Mouse (Mus musculus): ENCODE results near the gene Abhd14a. TPM values are rescaled to one million over a fixed set of nuclear protein-coding genes. Genes with fewer than 3 reads are reported as not detected.

The Abhd14a gene
- polyA plus RNA-seq, 2 experiments, result 14.3 to 16.4 TPM

DNA sequence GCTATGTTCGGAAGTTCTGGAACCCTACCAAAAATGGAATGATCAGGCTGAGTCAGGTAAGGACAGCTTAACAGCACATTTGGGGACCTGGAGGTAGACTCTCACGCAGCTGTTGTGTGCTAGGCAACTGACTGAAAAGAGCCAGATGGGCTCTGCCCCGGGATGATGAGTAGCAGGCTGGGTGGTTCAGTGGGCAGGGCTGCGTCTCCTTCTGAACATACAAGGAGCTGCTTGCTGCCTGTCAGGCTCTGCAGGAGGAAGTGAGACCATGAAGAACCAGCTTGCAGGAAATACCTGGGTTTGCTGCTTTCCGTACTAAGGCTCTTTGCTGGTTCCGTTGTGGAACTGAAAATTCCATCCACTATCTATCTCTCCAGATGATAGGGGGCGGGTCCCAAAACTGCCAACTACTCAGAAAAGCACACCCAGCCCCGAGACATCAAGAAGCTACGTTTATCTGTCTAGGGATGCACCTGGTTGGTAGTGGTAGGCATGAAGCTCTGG lies 36.3 kb downstream of the Abhd14a start:
- Histone ChIP-seq H3K4me3 (ENCODE audit: insufficient read depth in 1 of 2, low read depth in 2 of 2, low read length in 2 of 2) (peak overlapping the region; percentile 4 to 17; a peak in 2 of 4 replicates), H3K4me1 (replicated peaks; ENCODE audit: control insufficient read depth in 2 of 2, insufficient read depth in 2 of 2, low read length in 1 of 2) (peaks cover 13 to 27% of the 10 kb centered on the region in 2 experiments), H3K36me3 (replicated peaks; ENCODE audit: control insufficient read depth, insufficient read depth, low read depth) (no peaks in the 10 kb centered on the region), H3K9ac (replicated peaks) (peak overlapping the region; percentile 38), H3K9me3 (ENCODE audit: control insufficient read depth, low read length) (no peaks in the 10 kb centered on the region), H3K4me2 (ENCODE audit: low read depth) (peak overlapping the region; percentile 57), H3K27me3 (ENCODE audit: control insufficient read depth, insufficient read depth, low read length) (no peaks in the 10 kb centered on the region), H3K27ac (peak overlapping the region; percentile 38)
- DNase-seq (ENCODE audit: low read depth in 3 of 3, low spot score in 3 of 3) (peak in 1 of 3 experiments; percentile 80), ATAC-seq (ENCODE audit: insufficient read depth) (peak; percentile 93)
- 12% methylated on average over 9 of the region's 9 CpGs for WGBS (ENCODE audit: insufficient replicate concordance)
- TF ChIP-seq CTCF (IDR thresholded peaks at IDR 0.05; ENCODE audit: low read depth), result 0 out of 2 replicates have a peak, but pooled peaks have one; percentile 8
- TF ChIP-seq EP300 (IDR thresholded peaks at IDR 0.05; ENCODE audit: low read depth), result peak; percentile 80

DNA sequence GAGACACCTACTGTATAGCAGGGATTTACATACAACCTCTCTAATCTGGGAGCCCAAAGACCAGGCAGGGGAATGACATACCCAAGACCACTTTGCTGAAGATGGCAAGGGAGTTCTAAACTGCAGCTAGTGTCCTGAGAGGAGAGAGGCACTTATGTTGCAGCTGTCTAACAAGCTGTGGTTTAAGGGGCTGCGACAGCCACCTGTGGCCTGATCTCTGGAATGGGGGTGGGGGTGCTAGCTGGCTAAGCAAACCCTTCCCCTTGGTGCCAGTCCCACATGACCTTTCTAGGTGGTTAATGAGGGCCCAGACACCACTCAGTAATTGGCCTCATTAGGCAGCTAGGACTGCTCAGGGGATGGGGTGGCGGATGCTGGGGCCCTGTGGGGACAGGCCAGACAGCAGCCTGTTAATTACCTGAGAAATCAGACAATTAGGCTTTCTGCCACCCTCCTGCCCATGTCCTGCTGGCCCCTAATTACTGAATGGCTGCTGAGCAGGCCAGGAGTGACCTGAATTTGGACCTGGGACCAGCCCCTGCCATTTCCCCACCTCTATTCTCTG lies 37.3 kb downstream of the Abhd14a start:
- TF ChIP-seq EP300 (IDR thresholded peaks at IDR 0.05; ENCODE audit: low read depth) (no peak), CTCF (IDR thresholded peaks at IDR 0.05; ENCODE audit: low read depth) (no peak)
- Histone ChIP-seq H3K4me3 (ENCODE audit: insufficient read depth in 1 of 2, low read depth in 2 of 2, low read length in 2 of 2) (no peak overlapping the region), H3K4me2 (ENCODE audit: low read depth) (no peak overlapping the region), H3K36me3 (replicated peaks; ENCODE audit: control insufficient read depth, insufficient read depth, low read depth) (no peaks in the 10 kb centered on the region), H3K9me3 (ENCODE audit: control insufficient read depth, low read length) (no peaks in the 10 kb centered on the region), H3K4me1 (replicated peaks; ENCODE audit: control insufficient read depth in 2 of 2, insufficient read depth in 2 of 2, low read length in 1 of 2) (peaks cover 13 to 30% of the 10 kb centered on the region in 2 experiments), H3K9ac (replicated peaks) (no peak overlapping the region), H3K27me3 (ENCODE audit: control insufficient read depth, insufficient read depth, low read length) (no peaks in the 10 kb centered on the region), H3K27ac (no peak overlapping the region)
- no peak for ATAC-seq (ENCODE audit: insufficient read depth)
- no peak for DNase-seq (ENCODE audit: low read depth in 3 of 3, low spot score in 3 of 3)
- WGBS (ENCODE audit: insufficient replicate concordance), result 84% methylated on average over 2 of the region's 2 CpGs

DNA sequence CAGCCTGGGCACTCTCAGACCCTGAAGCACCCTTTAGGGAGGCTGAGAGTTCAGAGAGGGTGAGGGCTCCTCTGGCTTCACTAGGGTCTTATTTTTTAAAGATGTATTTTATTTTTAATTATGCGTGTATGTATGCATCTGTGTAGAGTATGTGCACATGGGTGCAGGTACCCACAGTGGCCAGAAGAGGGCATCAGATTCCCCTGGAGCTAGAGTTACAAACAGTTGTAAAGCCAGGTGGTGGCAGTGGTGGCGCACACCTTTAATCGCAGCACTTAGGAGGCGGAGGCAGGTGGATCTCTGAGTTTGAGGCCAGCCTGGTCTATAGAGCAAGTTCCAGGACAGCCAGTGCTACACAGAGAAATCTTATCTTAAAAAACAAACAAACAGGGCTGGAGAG lies 38.4 kb downstream of the Abhd14a start:
- Histone ChIP-seq H3K36me3 (replicated peaks; ENCODE audit: control insufficient read depth, insufficient read depth, low read depth) (no peaks in the 10 kb centered on the region), H3K4me1 (replicated peaks; ENCODE audit: control insufficient read depth in 2 of 2, insufficient read depth in 2 of 2, low read length in 1 of 2) (peaks cover 13 to 30% of the 10 kb centered on the region in 2 experiments), H3K4me2 (ENCODE audit: low read depth) (no peak overlapping the region), H3K27ac (no peak overlapping the region), H3K4me3 (ENCODE audit: insufficient read depth in 1 of 2, low read depth in 2 of 2, low read length in 2 of 2) (no peak overlapping the region), H3K27me3 (ENCODE audit: control insufficient read depth, insufficient read depth, low read length) (no peaks in the 10 kb centered on the region), H3K9me3 (ENCODE audit: control insufficient read depth, low read length) (no peaks in the 10 kb centered on the region), H3K9ac (replicated peaks) (no peak overlapping the region)
- DNase-seq (ENCODE audit: low read depth in 3 of 3, low spot score in 3 of 3) (no peak), ATAC-seq (ENCODE audit: insufficient read depth) (no peak)
- no peak for TF ChIP-seq EP300 (IDR thresholded peaks at IDR 0.05; ENCODE audit: low read depth)
- TF ChIP-seq CTCF (IDR thresholded peaks at IDR 0.05; ENCODE audit: low read depth), result peak; percentile 55
- WGBS (ENCODE audit: insufficient replicate concordance), result 92% methylated on average over 4 of the region's 4 CpGs

DNA sequence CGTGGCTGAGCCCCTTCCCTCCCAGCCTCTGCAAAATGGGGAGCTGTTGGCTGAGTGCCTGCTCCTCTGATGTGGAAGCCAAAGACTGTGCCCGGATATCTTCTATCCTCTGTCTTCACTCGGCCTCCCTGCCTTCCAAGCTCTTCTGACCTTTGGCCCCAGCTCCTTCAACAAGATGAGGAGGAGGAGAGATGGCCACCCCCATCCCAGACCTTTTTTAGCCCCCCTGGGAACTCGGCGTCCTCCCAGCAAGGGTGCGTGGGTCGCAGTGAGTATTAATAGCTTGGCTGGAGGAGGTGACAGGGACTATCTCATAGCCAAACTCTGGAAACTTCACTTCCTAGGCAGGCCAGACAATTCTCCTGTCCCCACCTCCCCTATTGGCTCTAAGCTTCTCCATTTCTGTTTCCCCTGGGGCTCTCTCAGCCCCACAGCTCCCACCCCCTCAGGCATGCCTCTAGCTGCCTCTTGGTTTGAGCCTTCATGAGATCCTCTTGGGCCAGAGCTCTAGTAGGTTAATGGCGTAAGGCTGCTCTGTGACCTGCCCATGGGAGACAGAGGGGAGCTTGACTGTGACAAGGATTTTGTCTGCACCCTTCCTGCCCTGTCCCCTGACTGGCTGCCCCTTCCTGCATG lies 40.9 kb downstream of the Abhd14a start:
- no peak for TF ChIP-seq EP300 (IDR thresholded peaks at IDR 0.05; ENCODE audit: low read depth)
- no peak for TF ChIP-seq CTCF (IDR thresholded peaks at IDR 0.05; ENCODE audit: low read depth)
- Histone ChIP-seq H3K9me3 (ENCODE audit: control insufficient read depth, low read length) (no peaks in the 10 kb centered on the region), H3K27ac (no peak overlapping the region), H3K4me3 (ENCODE audit: insufficient read depth in 1 of 2, low read depth in 2 of 2, low read length in 2 of 2) (no peak overlapping the region), H3K4me1 (replicated peaks; ENCODE audit: control insufficient read depth in 2 of 2, insufficient read depth in 2 of 2, low read length in 1 of 2) (peaks cover 30 to 40% of the 10 kb centered on the region in 2 experiments), H3K4me2 (ENCODE audit: low read depth) (no peak overlapping the region), H3K27me3 (ENCODE audit: control insufficient read depth, insufficient read depth, low read length) (no peaks in the 10 kb centered on the region), H3K36me3 (replicated peaks; ENCODE audit: control insufficient read depth, insufficient read depth, low read depth) (no peaks in the 10 kb centered on the region), H3K9ac (replicated peaks) (no peak overlapping the region)
- WGBS (ENCODE audit: insufficient replicate concordance), result 51% methylated on average over 8 of the region's 8 CpGs
- ATAC-seq (ENCODE audit: insufficient read depth), result no peak
- no peak for DNase-seq (ENCODE audit: low read depth in 3 of 3, low spot score in 3 of 3)

DNA sequence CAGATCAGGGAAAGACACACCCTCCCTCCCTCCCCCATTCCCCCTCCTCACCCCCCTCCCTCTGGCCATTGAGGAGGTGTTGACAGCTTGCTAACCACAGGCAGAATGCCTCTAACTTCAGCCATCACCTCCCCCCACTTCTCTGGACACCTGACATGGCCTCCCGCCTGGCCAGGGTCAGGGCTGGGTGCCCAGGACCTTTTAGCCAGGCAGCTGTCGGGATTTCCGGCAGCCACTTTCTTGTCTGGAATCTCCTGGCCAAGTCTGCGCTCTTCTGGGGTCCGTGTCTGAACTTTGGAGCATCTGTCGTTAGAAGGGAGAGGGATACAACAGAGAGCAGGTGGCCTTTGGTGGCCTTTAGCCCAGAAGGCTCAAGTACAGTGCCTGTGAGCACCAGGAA lies 42.2 kb downstream of the Abhd14a start:
- WGBS (ENCODE audit: insufficient replicate concordance), result 43% methylated on average over 6 of the region's 6 CpGs
- Histone ChIP-seq H3K4me1 (replicated peaks; ENCODE audit: control insufficient read depth in 2 of 2, insufficient read depth in 2 of 2, low read length in 1 of 2) (peaks cover 20 to 34% of the 10 kb centered on the region in 2 experiments), H3K4me3 (ENCODE audit: insufficient read depth in 1 of 2, low read depth in 2 of 2, low read length in 2 of 2) (no peak overlapping the region), H3K9me3 (ENCODE audit: control insufficient read depth, low read length) (no peaks in the 10 kb centered on the region), H3K4me2 (ENCODE audit: low read depth) (no peak overlapping the region), H3K27ac (no peak overlapping the region), H3K9ac (replicated peaks) (no peak overlapping the region), H3K27me3 (ENCODE audit: control insufficient read depth, insufficient read depth, low read length) (no peaks in the 10 kb centered on the region), H3K36me3 (replicated peaks; ENCODE audit: control insufficient read depth, insufficient read depth, low read depth) (no peaks in the 10 kb centered on the region)
- DNase-seq (ENCODE audit: low read depth in 3 of 3, low spot score in 3 of 3) (no peak), ATAC-seq (ENCODE audit: insufficient read depth) (no peak)
- TF ChIP-seq CTCF (IDR thresholded peaks at IDR 0.05; ENCODE audit: low read depth) (no peak), EP300 (IDR thresholded peaks at IDR 0.05; ENCODE audit: low read depth) (no peak)
